In the genomic region with DNA sequence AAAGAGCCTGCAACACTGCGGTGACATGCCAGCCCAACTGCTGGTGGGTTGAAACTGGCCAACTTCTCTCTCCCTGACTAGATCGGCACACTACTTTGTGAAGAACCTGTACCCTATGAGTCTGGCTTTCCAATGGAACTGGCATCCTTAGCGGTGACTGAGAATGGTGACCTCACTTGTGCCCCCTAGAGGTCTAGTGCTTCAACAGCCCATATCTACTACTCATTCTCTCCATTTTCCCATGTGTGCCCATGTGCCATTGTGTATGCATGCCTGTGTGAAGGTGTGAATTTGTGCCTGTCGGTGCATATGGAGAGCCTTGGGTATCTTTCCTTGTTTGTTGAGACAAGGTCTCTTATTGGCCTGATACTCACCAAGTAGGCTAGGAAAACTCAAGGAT, we compare ENCODE assay signal across 15 mouse cellular contexts.
DNase-seq lines count a peak whose midpoint lies in the region; ATAC-seq and TF ChIP-seq lines count a peak whose summit lies in the region.
"Had no signal": no experiment of that assay in that cellular context is flagged by ENCODE, and none has a peak within 500 bp of the region (broad histone marks: within the 10 kb centered on the region; RNA-seq: fewer than 3 reads in every experiment).

No protein-coding gene starts in this region.

- no peak for TF ChIP-seq EP300 in liver, postnatal 0 days (IDR thresholded peaks at IDR 0.05; ENCODE audit: low read depth)

- ATAC-seq in liver, postnatal 0 days: no peak
- ATAC-seq in common myeloid progenitor, adult 5-6 weeks (replicated peaks; ENCODE audit: low read depth, poor library complexity, severe bottlenecking): 0 out of 2 replicates have a peak, but pooled peaks have one; percentile 56
- ATAC-seq: forebrain, embryonic 16.5 days; hindbrain, embryonic 16.5 days; midbrain, embryonic 16.5 days had no signal

- no peaks in the 10 kb centered on the region for H3K36me3 ChIP-seq in liver, postnatal 0 days (replicated peaks; ENCODE audit: insufficient read depth, low read length)
- no peaks in the 10 kb centered on the region for H3K36me3 ChIP-seq in E14TG2a.4 (ENCODE audit: insufficient read depth, low read length)
- H3K36me3 ChIP-seq: neural tube, embryonic 15.5 days had no signal

- no peak overlapping the region for H3K9ac ChIP-seq in liver, postnatal 0 days (replicated peaks)
- H3K9ac ChIP-seq: neural tube, embryonic 15.5 days had no signal

- H3K4me1 ChIP-seq in liver, postnatal 0 days (ENCODE audit: insufficient read depth): no peaks in the 10 kb centered on the region
- H3K4me1 ChIP-seq in E14TG2a.4 (replicated peaks; ENCODE audit: low read depth, low read length): no peaks in the 10 kb centered on the region

- no peak overlapping the region for H3K4me3 ChIP-seq in liver, postnatal 0 days (ENCODE audit: low read depth, low read length)
- no peak overlapping the region for H3K4me3 ChIP-seq in E14TG2a.4 (replicated peaks; ENCODE audit: low read length)
- H3K4me3 ChIP-seq: neural tube, embryonic 15.5 days had no signal

- H3K9me3 ChIP-seq in liver, postnatal 0 days (ENCODE audit: low read length): no peaks in the 10 kb centered on the region
- H3K9me3 ChIP-seq in E14TG2a.4 (ENCODE audit: low read length): peaks cover 6% of the 10 kb centered on the region
- H3K9me3 ChIP-seq: neural tube, embryonic 15.5 days had no signal

- H3K27me3 ChIP-seq in liver, postnatal 0 days (ENCODE audit: insufficient read depth, low read length): no peaks in the 10 kb centered on the region
- no peaks in the 10 kb centered on the region for H3K27me3 ChIP-seq in E14TG2a.4 (ENCODE audit: insufficient read depth, low read length)
- H3K27me3 ChIP-seq: neural tube, embryonic 15.5 days had no signal

- H3K27ac ChIP-seq in liver, postnatal 0 days (ENCODE audit: low read depth): no peak overlapping the region
- H3K27ac ChIP-seq: neural tube, embryonic 15.5 days had no signal

- DNase-seq in cerebellum, postnatal 14 days: peak; percentile 13 to 19
- no peak for DNase-seq in cerebellum, postnatal 4 days (ENCODE audit: low spot score in 2 of 2)
- DNase-seq in liver, postnatal 0 days: no peak
- DNase-seq in liver: no peak
- no peak for DNase-seq in layer of hippocampus, postnatal 10 days (ENCODE audit: low spot score in 2 of 2)
- DNase-seq in right cerebral cortex, adult 2 months (ENCODE audit: low spot score in 2 of 2): no peak
- DNase-seq: heart, postnatal 10 days; right cerebral cortex, postnatal 25 days; thymus, postnatal 4 days had no signal

- WGBS in liver, postnatal 0 days (ENCODE audit: insufficient replicate concordance): 73% methylated on average over 4 of the region's 4 CpGs

- peak; percentile 28; the same call in 1 of the 2 replicates for TF ChIP-seq CTCF in liver, postnatal 0 days (IDR thresholded peaks at IDR 0.05; ENCODE audit: low read depth)
- peak; percentile 64 for TF ChIP-seq CTCF in E14TG2a.4 (conservative IDR thresholded peaks at IDR 0.05; ENCODE audit: low read length)

- H3K4me2 ChIP-seq in liver, postnatal 0 days (ENCODE audit: low read depth, low read length): no peak overlapping the region
- H3K4me2 ChIP-seq: neural tube, embryonic 15.5 days had no signal

Comparison
In these comparisons a context has a peak if more than half of its experiments do, and no peak if none do; other contexts are left out.
1. DNase-seq: peak in cerebellum, postnatal 14 days (2 of 2); none in cerebellum, postnatal 4 days (0 of 2), liver, postnatal 0 days (single experiment), liver (single experiment), layer of hippocampus, postnatal 10 days (0 of 2) and right cerebral cortex, adult 2 months (0 of 2).